Mouse (Mus musculus) embryonic fibroblast, embryonic 13.5 days (primary cell): ENCODE data around the gene Polr1b.

Experiments
- CTCF ChIP-seq: IDR thresholded peaks from 2 replicates; pipeline ENCODE4 v1.5.1; 2011; ENCODE audit warnings: mild to moderate bottlenecking, control low read depth, low read length, moderate library complexity, borderline replicate concordance; ENCODE audit not compliant: insufficient read depth
- POLR2A ChIP-seq: IDR thresholded peaks from 2 replicates; pipeline ENCODE4 v1.6.1; 2011; ENCODE audit warnings: low read depth, mild to moderate bottlenecking, control low read depth, low read length, moderate library complexity

DNA sequence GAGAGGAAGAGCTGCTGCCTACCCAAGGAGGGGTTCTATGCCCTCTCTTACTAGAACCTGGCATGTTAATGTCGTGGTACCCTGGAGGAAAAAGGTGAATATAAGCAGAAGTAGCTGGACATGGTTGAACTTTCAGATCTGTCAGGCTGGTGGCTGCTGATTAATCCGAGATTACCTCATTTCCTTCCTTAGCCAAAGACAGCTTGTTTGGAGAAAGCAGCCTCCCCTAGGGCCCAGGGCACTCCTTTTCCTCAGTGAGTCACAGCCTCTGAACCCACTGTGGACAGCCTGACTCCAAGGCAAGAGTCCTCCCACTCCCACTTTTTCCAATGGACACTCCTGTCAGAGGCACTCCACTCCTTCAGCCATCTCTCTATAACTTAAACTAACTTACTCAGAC is 74.8 kb downstream of the Polr1b start:
- no peak for TF ChIP-seq CTCF
- TF ChIP-seq POLR2A, result no peak
